Mouse (Mus musculus) liver, embryonic 14.5 days (tissue): ENCODE measurements around the gene Pum1.

Experiments
- CTCF ChIP-seq: IDR thresholded peaks from 2 replicates; pipeline ENCODE4 v1.5.1; 2016; ENCODE audit warnings: antibody characterized with exemption, low read depth, control low read depth
- EP300 ChIP-seq: IDR thresholded peaks from 2 replicates; pipeline ENCODE4 v1.6.1; 2016; ENCODE audit warnings: antibody characterized with exemption, low read depth

DNA sequence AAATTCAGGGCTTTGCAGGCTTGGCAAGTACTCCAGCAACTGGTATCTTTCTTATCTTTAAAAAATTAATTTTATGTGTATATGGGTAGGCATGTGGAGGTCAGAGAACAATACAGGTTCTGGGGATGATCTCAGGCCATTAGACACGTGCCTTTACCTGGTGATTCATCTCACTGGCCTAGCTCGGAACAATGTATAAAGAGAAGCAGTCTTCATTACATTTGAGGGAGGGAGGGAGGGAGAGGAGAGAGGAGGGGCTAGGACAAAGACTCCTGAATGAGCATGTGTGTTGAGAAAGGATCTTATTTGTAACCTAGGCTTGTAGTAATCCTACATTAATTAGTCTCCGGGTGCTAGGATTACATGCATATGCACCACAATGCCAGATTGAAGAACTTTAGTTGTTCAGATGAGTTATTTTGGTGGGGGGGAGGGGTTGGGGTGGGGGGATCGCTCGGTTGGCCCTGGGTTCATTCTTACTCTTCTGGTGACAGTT, 48.3 kb downstream of the Pum1 start:
- TF ChIP-seq EP300, result no peak
- TF ChIP-seq CTCF, result no peak
